Mouse (Mus musculus): Measurements from ENCODE around the gene Rnf111.
"Not testable (repeated sequence)": the region's sequence is repeated elsewhere in the genome, so short reads cannot be mapped to it uniquely, and the experiment has no call there.

The Rnf111 gene

DNA sequence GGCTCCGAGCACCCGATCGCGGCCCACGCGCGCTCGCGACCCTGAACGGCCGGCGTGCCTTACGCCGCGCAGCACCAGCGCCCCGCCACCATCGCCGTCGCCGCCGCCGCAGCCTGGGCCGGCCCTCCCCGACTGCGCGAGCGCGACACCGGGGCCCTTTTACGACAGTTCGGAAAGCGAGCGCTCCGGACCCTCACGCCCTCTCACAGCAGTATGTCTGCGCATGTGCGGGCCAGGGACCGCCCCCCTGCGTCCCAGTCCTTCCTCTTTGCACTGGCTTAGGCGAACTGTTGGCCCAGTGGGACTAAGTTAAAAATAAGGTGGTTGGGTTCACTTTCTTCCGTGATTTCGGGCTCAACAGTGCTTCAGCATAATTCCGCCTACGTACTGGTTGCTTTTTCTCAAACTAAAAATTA, at the start of gene Rnf111:
Gene Rnf111, minus strand, starts transcription at position 100 of the 416 bp plus-strand sequence.
- ATAC-seq (ENCODE audit: low TSS enrichment): peak; percentile 98

DNA sequence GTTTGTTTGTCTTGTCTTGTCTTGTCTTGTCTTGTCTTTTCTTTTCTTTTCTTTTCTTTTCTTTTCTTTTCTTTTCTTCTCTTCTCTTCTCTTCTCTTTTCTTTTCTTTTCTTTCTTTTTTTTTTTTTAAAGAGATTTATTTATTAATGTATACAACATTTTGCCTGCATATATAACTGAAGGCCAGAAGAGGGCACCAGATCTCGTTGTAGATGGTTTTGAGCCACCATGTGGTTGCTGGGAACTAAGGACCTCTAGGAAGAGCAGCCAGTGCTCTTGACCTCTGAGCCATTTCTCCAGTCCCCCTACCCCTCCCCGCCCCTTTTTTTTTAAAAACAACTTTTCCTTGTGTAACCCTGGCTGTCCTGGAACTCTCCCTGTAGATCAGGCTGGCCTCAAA, 48.7 kb upstream of the Rnf111 start:
- not testable (repeated sequence) for ATAC-seq (ENCODE audit: low TSS enrichment)

DNA sequence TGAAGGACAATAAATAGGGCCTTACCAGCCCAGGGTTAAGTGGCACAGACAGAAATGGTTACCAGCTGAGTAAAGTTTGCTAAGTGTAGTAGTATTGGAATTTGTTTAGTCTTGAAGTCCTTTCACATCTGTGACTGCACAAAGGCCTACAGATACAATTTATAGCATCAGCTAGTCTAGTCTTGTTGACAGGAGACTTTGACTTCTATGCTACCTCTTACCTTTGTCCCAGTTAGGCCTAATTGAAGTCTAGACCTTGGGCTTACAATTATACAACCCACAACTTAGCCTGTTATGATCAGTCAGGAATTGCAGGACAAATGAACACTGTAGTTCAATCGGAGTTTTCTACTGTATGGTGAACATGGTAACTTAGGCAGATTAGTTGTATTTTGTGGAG, 48.0 kb upstream of the Rnf111 start:
- no peak for ATAC-seq (ENCODE audit: low TSS enrichment)

DNA sequence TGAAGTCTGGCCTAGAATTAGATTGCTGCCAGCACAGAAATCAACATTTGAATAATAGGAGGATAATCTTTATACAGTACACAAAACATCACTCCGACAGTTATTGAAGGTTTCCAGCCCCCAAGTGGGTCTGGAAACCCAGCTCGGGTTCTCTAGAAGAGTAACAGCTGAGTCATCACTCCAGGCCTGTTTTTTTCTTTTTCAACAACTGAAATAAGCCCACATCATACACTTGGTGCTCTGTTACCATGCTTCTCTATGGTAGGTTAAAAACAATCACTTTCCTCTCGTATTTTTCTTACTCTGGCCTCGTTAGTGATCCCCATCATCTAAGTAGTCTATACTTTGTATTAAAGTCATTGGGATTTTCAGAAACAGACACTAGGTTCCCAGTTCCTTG, 44.8 kb upstream of the Rnf111 start:
- peak; percentile 67; the same call in 1 of the 2 replicates for ATAC-seq (ENCODE audit: low TSS enrichment)

DNA sequence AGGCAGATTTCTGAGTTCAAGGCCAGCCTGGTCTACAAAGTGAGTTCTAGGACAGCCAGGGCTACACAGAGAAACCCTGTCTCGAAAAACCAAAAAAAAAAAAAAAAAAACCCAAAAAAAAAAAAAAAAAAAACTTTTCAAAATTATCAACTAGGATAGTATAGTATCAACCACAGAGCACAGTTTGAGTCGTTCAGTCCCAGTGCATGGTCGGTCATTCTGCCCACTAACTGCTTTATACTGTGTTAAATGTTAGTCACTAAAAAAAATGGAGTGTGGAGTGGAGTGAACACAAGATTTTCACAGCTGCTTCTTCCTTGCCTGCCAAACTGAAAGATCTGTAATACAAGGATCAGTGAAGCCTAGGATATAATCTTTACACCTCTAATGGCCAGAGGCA, 43.1 kb upstream of the Rnf111 start:
- not testable (repeated sequence) for ATAC-seq (ENCODE audit: low TSS enrichment)

DNA sequence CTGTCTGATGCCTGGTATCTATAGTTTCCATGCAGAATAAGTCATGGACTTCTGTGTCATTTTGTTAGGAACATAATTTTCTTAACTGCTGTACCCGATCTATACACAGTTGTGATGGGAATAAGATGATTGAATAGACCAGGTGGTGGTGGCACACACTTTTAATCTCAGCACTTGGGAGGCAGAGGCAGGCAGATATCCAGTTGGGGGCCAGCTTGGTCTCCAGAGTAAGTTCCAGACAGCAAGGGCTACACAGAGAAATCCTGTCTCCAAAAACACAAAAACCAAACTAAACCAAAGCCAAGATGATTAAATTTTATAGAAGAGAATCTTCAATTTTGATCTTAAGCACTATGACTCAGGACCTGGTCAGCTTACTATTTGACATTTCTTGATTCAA, 41.3 kb upstream of the Rnf111 start:
- no peak for ATAC-seq (ENCODE audit: low TSS enrichment)

DNA sequence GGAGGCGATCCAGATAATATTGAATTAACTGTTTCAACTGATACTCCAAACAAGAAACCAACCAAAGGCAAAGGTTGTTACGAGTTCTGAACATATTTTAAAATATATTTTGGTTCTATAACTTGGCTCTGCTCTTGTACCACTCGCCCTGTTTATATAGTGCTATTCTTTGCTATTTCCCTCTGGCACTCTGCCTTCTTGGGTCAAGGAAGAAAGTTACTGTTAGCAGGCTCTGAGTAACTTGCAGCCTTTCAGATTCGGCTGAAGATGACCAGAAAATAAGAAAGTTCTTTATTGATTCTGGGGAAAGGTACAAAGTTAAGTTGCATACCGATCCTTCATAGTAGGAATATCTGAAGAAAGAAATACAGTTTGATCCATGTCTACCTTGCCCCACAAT, 40.5 kb upstream of the Rnf111 start:
- ATAC-seq (ENCODE audit: low TSS enrichment): no peak

DNA sequence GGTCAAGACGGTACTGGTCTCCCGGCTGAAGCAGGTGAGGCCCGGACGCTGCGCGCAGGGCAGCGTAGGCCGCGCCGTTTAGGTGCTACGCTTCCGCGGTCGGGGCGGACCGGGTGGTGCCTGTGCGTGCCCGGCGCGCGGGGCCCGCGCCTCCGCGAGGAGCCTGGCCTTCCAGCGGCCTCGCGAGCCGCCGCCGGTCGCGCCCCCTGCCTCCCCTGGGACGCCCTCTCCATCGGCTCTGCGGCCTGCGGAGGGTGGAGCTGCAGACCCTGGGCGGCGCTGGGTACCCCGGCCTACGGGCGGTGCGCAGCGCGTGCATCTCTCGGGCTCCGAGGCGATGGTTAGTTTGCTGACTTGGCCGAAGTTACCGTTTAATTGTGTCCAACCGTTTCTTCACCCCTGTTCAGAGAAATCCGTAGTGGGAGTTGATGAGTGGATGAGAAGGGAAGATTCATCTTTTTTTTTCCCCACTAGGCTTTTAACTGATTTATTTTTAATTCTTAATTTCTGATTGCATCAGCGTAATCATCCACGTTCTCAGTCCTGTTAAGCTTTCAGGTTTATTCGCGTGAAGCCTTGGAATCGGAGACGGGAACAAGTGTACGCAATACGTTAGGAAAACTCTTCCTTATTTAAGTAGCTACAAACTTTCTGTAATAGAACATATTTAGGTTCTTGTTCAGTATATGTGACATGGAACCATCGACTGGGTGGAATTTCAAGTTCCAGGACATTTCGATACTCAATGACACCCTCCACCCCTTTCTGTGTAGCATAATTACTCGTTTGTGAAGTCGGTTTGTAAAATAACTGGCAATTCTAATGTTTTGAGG, 39.7 kb upstream of the Rnf111 start:
- ATAC-seq (ENCODE audit: low TSS enrichment): peak; percentile 75

DNA sequence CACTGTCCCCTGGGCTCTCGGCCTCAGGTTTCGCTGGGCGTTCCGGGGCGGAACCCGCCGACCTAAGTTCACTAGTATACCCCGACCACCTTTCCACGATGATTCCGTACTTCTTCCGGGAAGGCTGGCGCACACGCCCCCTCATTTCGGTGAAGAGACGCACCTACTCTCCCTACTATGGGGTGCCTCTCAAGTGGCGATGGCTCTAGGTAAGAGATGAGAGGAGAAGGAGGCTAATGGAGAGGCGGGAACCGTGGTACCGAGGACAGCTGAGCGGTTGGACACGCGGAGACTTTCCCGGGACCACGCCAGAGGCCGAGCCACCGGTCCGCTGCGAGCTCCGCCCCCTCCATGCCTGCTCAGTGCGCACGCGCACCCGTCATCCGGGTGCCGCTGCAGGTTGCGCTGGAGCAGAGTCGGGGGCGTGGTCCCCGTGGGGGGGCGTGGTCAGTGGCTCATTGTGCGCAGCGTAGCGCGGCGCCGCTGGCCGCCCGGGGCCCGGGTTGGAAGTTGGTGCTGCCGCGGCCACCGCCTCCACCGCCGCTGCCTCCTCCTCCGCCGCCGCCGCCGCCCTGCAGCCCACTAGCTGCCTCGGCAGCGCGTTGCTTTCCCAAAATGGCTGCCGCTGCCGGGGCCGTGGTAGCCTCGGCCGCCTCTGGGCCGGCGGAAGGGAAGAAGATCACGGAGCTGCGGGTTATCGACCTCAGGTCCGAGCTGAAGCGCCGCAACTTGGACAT, 38.9 kb upstream of the Rnf111 start, which contains the start of gene Sltm:
Gene Sltm, plus strand, starts transcription at position 450 of the 737 bp plus-strand sequence.
- peak; percentile 95 for ATAC-seq (ENCODE audit: low TSS enrichment)

DNA sequence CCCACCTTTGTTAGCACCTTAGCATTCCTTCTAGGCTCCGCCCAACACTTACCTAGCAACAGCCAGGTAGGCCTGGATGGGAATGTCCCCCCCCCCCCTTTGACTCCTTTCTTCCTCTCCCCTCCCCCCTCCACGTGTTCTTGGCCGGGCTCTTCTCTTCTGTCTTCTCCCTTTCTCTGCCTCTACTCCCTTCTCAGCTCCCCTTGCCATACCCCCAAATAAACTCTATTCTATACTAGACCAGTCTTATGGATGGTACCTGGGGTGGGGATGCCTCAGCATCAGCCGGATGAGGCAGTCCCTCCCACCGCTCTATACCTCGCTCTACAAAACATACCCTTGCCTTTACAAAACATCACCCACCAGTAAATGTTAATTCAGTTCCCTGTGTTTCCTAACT, 38.1 kb upstream of the Rnf111 start:
- ATAC-seq (ENCODE audit: low TSS enrichment): no peak

DNA sequence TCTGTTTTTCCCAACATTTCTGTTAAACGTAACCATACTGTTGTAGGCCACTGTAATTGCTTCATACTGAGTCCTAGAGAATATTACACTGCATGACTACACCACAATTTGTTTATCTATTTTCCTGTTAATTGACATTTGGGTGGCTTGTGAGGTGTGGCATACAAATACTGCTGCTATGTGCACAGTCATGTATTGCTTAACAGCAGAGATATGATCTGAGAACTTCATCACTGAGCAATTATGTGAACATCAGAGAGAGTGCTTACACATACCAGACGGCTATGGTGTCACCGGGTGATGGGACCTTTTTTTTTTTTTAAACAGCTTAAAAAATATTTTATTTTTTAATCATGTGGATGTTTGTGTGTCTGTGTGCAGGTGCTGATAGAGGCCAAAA, 29.8 kb upstream of the Rnf111 start:
- no peak for ATAC-seq (ENCODE audit: low TSS enrichment)

DNA sequence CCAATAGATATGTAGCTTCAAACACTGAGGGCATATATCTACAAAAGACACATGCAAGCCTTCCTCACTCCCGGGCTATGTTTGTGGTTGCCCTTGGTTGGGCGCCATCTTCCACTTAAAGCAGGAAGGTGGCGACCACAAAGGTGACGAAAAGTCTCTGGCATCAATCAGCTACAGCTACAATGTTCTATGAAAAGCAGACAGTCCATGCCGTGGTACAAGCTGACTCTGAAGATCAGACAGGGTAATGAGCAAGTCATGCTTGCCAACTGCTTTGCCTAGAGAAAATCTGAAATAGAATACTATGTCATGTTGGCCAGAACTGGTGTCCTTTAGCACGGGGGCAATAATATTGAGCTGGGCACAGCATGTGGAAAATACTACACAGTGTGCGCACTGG, 20.8 kb upstream of the Rnf111 start:
- ATAC-seq (ENCODE audit: low TSS enrichment): no peak

DNA sequence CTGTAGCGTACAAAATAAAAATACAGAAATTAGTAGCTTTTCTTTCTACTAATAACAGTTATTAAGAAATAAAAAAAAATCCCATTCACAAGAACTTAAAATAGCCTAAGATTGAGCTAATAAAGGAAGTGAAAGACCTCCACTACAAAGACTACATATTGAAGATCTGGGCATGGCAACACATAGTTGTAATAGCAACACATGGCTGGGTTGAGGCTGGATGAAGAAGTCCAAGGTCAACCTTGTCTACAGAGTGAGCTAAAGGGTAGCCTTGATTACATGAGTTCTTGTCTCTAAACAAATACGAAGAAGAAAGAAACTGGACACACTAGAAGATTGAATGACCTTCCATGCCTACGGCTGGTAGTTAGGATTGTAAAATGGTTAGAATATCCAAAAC, 20.3 kb upstream of the Rnf111 start:
- ATAC-seq (ENCODE audit: low TSS enrichment): no peak

DNA sequence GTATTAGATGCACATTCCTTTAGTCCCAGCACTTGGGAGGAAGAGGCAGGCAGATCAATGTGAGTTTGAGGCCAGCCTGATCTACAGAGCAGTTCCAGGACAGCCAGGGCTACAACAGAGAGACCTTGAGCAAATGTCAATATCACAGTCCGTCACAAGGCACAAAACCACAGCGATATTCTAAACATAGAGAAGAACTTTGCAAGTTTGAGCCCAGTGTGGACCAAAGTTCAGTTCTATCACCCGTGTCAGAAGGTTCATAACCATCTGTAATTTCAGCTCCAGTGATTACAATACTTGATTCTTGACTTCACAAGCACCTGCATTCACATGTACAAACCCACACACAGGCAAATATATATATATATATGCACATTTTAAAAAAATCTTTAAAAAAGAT, 17.1 kb upstream of the Rnf111 start:
- no peak for ATAC-seq (ENCODE audit: low TSS enrichment)

DNA sequence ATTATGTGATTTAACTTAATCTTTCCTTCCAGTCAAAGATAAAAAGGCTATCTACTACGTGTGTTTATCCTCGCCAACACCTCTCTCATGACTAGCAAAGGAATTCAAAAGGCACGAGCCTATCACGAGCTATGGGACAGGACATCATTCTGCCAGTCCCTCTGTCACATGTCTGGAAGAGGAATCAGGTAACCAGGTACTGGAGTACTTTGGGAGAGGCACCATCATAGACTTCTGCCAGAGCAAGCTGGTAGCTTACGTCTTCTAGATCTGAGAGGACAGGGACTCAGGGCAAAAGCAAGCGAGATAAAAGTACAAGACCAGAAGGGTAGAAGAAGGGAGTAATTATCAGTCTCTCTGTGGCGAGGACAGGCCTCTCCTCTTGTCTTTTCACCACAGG, 8.2 kb upstream of the Rnf111 start:
- ATAC-seq (ENCODE audit: low TSS enrichment): no peak

DNA sequence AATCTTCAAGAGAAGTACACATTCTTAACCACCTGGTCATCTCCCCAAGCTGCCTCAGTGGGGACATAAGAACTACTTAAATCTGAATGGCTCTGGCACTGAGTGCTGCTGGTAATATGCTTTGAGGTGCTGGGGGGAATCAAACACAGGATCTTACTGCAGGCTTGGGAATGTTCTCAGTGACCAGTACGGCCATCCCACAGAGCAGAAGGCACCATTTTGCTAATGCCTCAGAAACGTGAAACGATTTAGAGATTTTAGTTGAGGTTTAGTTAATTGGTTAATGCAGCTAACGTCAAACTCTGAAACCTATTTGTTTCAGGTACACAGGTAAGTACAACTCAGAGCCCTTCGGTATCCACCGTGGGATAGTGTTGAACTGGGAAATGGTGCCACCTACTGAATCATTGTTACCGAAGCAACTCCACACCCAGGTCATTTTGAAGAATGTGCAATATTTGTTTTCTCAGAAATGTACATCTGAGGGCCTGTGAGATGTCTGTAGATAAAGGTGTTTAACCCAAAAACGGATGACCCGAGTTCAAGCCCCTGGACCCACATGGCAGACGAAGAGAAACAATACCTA, 7.6 kb upstream of the Rnf111 start:
- ATAC-seq (ENCODE audit: low TSS enrichment): no peak

DNA sequence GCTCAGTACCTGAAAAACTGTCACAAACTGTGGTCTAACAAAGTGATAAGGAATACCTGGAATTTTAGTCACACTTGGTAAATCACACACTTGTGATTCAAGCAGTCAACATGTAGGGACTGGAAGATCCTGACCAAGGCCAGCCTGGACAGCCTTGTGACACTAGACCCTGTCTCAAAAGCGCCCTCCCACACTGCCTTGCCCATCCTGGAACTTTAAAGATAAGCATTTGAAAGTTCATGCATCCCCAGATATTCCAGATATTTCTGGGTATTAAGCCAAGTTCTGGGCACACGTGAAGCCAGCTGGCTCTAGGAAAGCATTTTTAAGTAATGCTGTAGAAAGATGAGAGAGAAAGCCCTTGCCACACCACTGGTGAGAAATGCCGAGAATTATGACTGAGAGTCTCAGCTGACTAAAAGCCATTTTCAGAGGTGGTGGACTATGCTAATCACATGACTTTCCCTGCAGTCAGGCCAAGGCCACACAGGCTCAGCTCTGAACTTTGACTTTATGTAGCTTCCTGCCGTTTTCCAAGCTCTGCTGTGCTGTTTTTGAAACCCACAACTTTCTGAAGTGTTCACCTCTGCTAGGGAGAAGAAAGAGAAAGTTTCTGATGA, 6.5 kb upstream of the Rnf111 start:
- ATAC-seq (ENCODE audit: low TSS enrichment): no peak

DNA sequence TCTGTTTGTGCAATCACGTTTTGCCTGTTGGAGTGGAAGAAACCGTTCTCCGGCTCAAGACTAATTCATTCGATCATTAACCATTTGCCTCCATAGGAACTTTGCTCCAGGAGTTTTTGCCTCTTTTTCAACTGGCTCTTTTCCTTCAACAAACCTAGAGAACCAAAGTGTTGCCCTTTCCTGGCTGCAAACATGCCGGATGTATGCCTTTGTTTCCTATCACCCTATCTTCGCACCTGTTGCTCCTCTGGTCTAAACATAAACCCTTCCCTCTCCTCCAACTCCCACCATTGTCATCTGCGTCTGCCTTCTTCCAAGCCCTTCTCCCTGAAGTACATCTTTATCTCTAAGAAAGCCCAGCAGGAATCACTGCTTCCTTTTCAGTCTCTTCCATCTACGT, 3.3 kb upstream of the Rnf111 start:
- no peak for ATAC-seq (ENCODE audit: low TSS enrichment)

DNA sequence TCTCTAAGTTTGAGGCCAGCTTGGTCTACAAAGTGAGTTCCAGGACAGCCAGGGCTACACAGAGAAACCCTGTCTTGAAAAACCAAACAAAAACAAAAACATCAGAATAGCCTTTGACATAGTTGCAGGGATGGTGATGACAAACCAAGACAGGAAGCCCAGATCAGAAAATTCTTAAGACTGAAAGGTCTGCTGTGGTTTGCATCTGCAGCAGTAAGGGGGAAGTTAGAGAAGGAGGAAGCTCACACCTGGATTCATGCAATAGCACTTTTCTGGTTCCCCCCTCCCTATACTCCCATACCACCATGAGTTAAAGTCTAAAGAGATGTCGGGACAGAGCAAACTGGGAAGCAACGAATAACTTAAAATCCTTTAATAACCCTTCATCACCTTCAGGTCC, 2.7 kb upstream of the Rnf111 start:
- ATAC-seq (ENCODE audit: low TSS enrichment): no peak

DNA sequence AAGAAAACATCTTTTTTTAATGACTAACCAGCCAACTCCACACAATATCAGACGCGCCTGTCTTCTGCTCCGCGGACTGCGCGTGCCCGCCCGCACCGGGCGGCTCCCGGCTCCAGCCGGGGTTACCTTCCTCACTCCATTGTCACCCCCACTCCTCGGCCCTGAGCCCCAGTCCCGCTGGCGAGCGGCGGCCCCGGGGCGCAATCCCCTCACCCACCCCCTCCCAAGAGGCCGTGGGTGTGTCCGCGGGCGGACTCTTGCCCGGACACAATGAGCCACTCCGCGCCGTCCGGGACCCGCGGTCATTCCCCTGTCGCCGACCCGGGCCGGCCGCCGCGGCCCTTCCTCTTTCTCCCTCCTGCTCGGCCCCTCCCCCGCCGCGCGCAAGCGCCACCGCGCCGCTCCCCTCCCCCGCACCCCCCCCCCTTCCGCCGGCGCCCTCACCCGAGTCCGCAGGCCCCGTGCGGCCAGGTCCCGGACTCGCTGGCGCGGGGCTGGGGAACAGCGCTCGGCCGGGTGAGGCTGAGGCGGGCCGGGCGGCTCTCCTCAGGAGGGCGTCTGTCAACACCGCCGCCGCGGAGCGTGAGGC, 416 bp downstream of the Rnf111 start:
- ATAC-seq (ENCODE audit: low TSS enrichment): peak; percentile 36; the same call in 1 of the 2 replicates

DNA sequence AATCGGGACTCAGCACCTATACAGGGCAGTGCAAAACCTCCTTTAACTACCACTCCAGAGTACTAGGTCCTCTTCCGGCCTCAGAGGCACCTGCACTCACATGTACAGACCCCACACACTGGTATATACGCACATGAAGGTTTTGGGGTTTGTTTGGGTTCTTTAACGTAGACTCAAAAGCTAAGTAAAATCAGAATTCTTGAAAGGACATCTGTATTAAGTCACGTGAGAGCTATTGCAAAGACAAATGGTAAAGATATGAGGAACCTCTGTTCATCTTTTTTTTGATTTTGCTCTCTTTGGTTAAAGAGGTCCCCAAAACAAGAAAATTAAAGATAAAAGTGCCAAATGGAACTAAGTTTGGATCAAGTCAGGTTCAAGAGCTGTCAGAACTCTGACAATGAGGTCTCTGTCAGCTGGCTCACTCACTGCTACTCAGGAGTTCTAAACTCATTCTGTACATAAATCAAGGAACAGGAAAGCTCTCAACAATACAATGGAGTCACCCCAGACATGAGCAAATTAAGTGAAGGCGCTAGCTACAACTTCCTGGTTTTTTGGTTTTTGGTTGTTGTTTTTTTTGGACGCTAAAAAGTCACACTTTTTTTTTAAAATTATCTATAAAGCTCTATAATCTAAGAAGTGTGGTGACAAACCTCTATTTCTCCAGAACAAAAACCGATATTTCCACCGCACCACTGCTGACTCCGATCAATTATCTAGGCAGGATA, 1.1 kb downstream of the Rnf111 start:
- no peak for ATAC-seq (ENCODE audit: low TSS enrichment)

Measured in frontal cortex, adult (tissue).